Mouse (Mus musculus): ENCODE results near the gene Plin1.
A peak's percentile ranks its signal among the peaks of the same experiment; 100 is the strongest.

Plin1 gene

DNA sequence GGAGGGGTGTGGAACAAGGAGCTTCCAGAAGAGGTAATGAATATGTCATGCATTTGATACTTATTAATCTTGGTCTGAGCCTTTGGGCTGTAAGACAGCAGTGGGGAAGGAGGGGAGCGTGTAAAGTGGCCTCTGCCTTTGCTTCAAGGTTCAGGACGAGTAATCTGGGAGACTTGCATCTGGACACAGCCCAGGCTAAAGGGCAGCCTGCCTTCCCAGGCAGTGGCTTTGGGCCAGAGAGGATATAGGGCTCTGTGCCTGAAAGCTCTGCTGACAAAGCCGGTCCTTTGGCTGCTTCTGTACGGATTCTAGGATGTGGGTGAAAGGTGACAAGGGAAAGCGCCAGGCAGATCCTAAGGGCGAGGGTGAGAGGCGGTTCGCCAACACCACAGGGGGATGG lies 1.9 kb upstream of the Plin1 start:
- no peak for DNase-seq

- DNase-seq: no peak
Measured at GRCm38 (mm10) chr7:79731438-79731837, 1.3 kb downstream of the Plin1 start.

DNA sequence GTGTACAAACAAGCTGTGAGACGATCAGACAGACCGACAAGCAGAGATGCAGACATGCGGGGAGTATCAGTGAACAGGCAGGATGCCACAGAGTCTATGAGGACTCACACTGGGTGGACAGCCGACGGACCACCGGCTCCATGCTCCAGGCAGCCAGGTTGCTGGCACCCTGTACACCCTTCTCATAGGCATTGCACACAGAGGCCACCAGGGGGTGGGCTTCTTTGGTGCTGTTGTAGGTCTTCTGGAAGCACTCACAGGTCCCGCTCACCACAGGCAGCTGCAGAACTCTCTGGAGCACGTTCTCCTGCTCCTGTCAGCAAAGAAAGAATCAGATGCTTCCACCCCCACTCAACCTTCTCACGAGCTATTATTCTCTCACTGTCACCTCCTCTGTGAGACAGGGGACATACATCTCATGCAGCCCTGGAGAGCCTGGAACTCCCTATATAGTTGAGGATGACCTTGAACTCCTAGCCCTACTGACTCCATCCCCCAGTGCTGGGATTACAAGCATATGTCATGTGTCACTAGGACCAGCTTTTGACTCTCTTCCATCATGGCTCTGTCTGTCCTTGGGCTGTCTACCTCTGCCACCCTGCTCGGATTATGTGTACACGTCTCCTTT lies 2.8 kb downstream of the Plin1 start:
- DNase-seq: no peak

DNA sequence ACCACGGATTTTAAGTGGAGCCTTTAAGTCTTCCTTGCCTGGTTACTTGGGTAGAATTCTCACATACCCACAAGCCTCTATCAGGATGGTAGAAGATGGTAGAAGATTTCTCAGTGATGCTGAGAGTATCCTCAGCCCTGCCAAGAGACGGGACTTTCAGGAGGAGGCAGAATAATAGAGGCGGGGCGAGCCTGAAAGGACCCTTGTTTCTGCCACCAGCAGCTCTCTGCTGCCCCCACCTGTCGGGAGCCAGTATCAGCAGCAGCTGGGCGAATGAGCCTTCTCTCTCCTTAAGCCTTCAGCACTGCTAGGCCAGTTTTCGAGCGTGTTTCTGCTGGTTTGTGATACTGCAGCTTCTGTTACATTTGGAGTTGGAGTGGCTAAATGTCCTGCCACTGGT lies 3.5 kb downstream of the Plin1 start:
- DNase-seq: peak; percentile 55 to 75

DNA sequence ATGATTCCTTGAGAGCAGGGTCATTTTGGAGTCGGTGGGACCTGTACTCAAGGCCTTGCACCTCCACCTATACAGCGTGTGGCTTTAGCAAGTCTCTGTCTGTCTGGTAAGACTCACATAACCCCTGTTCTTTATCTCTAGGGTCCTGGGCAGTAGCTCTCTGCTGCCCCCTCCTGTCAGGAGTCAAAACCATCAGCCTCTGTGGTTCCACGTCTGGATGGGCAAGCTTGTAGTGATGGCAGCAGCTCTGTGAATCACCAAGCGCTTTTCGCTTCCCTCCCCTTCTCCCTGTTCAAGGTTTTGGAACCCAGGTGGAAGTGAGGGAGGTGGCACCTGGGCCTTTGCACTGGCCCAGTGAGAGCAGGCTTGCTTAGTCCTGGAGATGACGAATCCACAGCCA lies 4.5 kb downstream of the Plin1 start:
- DNase-seq: peak; percentile 34 to 60

DNA sequence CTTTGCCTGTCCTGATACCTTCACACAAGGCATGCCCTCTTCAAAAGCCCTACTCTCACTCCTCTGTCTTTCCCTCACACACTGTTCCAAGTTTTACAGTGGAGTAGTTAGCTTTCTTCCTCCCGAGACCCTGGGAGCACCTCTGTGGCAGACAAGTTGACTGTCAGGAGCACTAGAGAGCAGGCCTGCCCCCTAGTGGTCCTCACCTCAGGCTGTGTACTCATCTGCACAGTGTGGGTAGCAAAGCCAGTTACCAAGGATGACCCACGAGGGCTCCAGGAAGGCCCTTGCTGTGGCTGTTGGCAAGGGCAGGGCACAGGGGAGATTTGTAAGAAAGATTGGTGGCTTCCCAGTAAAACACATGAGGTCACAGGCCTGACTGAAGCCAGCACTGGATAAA lies 5.6 kb downstream of the Plin1 start:
- DNase-seq: peak; percentile 29 to 68

DNA sequence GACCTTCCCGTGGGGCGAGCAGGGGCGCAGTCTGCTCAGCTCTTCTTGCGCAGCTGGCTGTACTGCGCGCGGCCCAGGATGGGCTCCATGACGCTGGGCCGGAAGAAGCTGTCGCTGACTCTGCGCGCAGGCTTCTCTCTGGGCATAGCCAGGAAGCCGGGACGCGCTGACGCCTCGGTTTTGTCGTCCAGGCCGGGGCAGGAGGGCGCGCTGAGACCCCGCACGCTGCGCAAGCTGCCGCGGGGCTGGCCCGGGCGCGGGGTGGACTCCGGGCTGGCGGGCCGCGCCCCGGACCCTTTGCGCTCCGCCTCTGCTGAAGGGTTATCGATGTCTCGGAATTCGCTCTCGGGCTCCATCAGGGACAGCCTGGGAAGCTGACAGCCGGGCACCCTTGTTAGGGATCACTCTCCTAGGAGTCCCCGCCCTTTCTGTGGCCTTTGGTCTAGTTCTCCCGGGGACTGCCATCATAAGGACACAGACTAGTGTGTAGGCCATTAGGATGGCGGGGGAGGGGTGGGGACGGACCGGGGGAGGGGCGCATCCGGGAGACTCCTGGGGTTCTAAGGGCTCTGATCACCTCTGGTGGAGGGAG lies 11.2 kb downstream of the Plin1 start:
- no peak for DNase-seq

GRCm38 (mm10) chr7:79715187-79715981 lies 17.3 kb downstream of the Plin1 start, which contains the start of gene Kif7:
Gene Kif7, minus strand, starts transcription at chr7:79715720.
- DNase-seq: peak; percentile 29 to 62

DNA sequence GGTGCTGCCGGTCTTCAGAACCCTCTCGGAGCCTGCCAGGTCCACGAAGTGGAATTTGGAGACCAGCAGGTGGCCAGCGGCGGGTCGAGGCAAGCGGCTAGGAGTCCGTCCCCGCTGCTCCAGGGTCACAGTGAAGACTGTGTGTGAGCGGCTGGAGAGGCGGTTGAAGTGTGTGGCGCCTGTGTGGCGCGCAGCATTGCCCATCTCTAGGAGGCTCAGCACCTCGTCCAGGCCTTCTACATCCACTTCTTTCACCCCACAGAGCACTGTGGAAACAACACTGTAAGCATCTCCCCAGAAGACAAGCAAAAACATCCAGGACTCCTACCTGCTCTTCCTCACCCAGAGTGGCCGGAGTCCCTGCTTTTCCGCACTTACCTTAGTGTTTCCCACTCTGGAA lies 21.9 kb downstream of the Plin1 start:
- peak; percentile 45 for DNase-seq

- DNase-seq: peak; percentile 73 to 85
Measured at GRCm38 (mm10) chr7:79710130-79710607, 22.5 kb downstream of the Plin1 start.

DNA sequence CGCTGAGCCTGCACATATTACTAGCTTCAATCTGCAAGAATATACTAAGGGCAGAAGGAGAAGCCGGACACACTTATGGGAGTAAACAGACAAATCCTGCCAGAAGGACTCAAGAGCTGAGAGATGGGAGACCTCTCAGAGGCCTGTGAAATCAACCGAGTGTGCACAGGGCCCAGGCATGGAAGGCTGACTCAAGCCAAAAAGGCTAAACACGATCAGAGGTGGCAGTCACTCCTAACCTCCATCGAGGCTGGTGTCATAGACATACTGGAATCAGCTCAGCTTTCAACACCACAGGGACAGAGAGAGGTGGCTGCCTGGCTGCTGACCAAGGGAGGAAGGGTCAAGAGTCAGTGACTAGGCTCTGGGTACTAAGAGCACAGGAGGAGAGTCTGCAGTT lies 27.5 kb downstream of the Plin1 start:
- no peak for DNase-seq

DNA sequence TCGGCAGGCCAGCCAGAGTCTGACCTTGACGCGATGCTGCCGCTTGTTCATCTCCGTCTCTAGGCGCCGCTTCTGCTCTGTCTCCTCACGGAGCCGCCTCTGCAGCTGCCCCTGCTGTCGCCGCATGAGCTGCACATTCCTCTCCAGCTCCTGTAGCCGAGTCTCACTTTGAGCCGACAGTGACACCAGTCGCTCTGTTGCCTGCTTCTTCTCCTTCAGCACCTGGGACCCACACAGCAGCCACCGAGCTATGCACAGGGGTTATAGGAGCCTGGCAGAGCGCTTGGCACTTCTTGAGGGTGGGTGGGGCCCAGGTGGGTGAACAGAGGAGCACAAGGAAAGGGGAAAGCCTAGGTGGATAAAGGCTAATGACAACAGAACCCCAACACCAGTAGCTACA lies 29.9 kb downstream of the Plin1 start:
- no peak for DNase-seq

DNA sequence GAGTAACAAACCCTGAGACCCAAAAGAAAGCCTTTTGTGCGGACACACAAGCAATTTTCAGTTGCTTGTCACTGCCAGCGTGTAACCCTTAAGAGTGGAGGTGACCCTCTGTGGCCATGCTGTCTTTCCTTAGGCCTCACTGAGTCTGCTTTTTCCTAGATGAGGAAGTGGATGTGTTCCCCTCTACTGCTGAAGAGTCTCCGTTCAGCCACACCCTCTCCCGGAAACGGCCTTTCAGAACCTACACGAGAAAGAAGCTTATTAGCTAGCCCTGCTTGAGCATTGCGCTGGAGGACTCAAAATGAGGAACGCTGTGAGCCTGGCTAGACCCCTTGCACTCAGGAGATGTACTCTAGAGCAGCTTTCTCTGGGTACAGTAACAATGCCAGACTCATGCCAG lies 36.2 kb downstream of the Plin1 start:
- no peak for DNase-seq

- DNase-seq: no peak
Measured at GRCm38 (mm10) chr7:79680231-79680630, 52.5 kb downstream of the Plin1 start.

DNA sequence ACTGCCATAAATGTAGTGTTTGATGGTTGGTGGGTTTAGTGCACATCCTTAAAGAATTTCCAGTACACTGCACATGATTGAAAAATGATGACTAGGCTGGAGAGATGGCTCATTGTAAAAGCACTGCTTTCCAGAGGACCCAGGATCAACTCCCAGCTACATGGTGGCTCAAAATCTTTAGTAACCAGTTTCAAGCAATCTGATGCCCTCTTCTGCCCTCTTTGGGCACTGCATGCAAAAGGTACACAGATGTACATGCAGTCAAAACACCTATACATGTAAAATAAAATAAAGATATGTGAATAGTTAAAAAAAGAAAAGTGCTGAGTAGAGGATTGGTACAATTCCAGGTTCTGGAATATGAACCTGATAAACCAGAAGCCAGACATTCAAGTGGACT lies 53.5 kb downstream of the Plin1 start:
- DNase-seq: no peak

- no peak for DNase-seq
Measured at GRCm38 (mm10) chr7:79670900-79671604, 61.7 kb downstream of the Plin1 start.
